24 mouse cellular contexts compared by ENCODE assay signal in the genomic region with DNA sequence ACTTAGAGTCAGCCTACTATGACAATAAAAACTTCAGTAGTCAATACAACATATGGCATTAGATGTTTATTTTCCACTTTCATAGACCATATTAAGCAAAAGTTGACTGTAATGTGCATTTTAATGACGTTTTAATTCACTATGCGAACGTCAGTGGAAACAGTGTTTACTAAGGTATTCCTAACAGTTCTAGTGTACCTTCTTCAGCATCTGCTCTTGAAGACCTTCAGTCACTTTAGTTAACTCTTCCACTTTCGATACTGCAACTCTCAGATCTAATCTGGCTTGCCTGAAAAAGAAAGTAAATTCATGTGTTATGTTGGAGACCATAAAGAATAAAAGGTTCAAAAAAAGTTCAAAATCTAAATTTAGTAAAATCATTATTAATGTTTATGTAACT.
"Had no signal": no experiment of that assay in that cellular context is flagged by ENCODE, and none has a peak within 500 bp of the region (broad histone marks: within the 10 kb centered on the region; RNA-seq: fewer than 3 reads in every experiment).

No protein-coding gene starts in this region.

- H3K4me2 ChIP-seq: heart, embryonic 11.5 days; heart, embryonic 13.5 days; heart, embryonic 15.5 days; hindbrain, embryonic 14.5 days; intestine, embryonic 15.5 days; limb, embryonic 12.5 days; liver, embryonic 12.5 days had no signal

- H3K9me3 ChIP-seq: heart, embryonic 13.5 days; heart, embryonic 15.5 days; intestine, embryonic 15.5 days; limb, embryonic 10.5 days; limb, embryonic 12.5 days; liver, embryonic 12.5 days had no signal

- H3K27me3 ChIP-seq: heart, embryonic 13.5 days; heart, embryonic 15.5 days; intestine, embryonic 15.5 days; limb, embryonic 12.5 days; liver, embryonic 12.5 days had no signal

- H3K9ac ChIP-seq: heart, embryonic 13.5 days; heart, embryonic 15.5 days; hindbrain, embryonic 14.5 days; intestine, embryonic 15.5 days; limb, embryonic 12.5 days; liver, embryonic 12.5 days; liver, embryonic 14.5 days had no signal

- H3K27ac ChIP-seq: heart, adult 2 months; heart, embryonic 13.5 days; heart, embryonic 15.5 days; hindbrain, embryonic 14.5 days; intestine, embryonic 15.5 days; layer of hippocampus, adult 2 months; left cerebral cortex, adult 2 months; limb, embryonic 10.5 days; limb, embryonic 12.5 days; liver, embryonic 12.5 days; liver, embryonic 14.5 days had no signal

- H3K4me3 ChIP-seq: heart, adult 2 months; heart, embryonic 13.5 days; heart, embryonic 15.5 days; intestine, embryonic 15.5 days; layer of hippocampus, adult 2 months; left cerebral cortex, adult 2 months; limb, embryonic 10.5 days; limb, embryonic 12.5 days; liver, embryonic 12.5 days had no signal

- ATAC-seq: hindbrain, embryonic 16.5 days; intestine, embryonic 15.5 days; intestine, postnatal 0 days; liver, embryonic 12.5 days had no signal

- DNase-seq: gastrocnemius, postnatal 14 days; gastrocnemius, postnatal 36 days; heart, adult 11 months; heart, adult 2 months; heart, postnatal 14 days; heart, postnatal 36 days; kidney, adult 18-20 months; kidney, adult 8-10 months; kidney, postnatal 10 days; kidney, postnatal 25 days; kidney, postnatal 4 days had no signal

- H3K4me1 ChIP-seq: heart, embryonic 13.5 days; heart, embryonic 15.5 days; intestine, embryonic 15.5 days; limb, embryonic 10.5 days; limb, embryonic 12.5 days; liver, embryonic 12.5 days had no signal

- H3K36me3 ChIP-seq: heart, embryonic 15.5 days; intestine, embryonic 15.5 days; liver, embryonic 12.5 days had no signal
